21 mouse cellular contexts compared by ENCODE assay signal in the genomic region with DNA sequence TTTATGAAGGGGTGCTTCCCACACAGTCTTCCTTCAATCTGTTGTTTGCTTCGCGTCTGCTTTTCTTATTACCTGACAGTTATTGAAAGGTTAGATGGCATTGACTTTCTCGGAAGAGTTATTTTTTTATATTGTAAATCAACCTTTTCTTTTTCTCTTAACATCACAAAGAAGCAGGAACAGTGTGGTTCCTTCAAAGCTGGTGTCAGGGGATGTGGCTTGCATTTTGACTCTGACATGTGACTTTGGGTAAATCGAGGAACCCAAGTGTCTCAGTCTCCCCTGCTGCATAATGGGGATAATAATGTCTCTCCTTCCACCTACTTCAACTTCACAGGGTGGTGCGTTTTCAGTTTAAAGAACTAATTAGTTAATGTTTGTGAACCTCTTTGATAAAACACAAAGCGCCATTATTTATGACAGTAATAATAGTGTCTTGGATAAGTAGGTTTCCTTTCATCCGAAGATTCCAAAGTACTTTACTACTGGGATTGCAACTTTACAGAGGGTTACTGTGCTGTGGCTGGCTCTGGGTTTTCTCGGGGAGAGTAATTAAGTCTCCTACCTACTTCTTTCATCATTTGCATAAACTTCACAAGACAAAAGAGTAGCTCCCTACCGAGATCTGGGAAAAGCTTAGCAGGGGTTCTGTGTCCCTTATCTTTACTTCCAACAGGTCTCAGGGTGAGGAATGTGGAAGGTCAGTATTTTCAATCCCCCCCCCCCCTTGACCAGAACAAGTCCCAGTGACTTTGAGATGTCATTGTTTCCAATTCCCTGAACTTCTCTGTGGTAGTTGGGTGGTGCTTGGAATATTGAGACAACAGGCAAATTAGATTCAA. TPM values are rescaled to one million over a fixed set of nuclear protein-coding genes. Genes with fewer than 3 reads are reported as not detected.
A peak's percentile ranks its signal among the peaks of the same experiment; 100 is the strongest.
DNase-seq lines count a peak whose midpoint lies in the region; ATAC-seq and TF ChIP-seq lines count a peak whose summit lies in the region.
"Had no signal": no experiment of that assay in that cellular context is flagged by ENCODE, and none has a peak within 500 bp of the region (broad histone marks: within the 10 kb centered on the region; RNA-seq: fewer than 3 reads in every experiment).

No protein-coding gene starts in this region.

- no peak overlapping the region for H3K9ac ChIP-seq in midbrain, embryonic 11.5 days (ENCODE audit: low read length)
- H3K9ac ChIP-seq in midbrain, embryonic 15.5 days, result no peak overlapping the region
- no peak overlapping the region for H3K9ac ChIP-seq in intestine, postnatal 0 days (ENCODE audit: low read depth, low read length)
- H3K9ac ChIP-seq: embryonic facial prominence, embryonic 15.5 days; forebrain, embryonic 15.5 days; heart, embryonic 13.5 days; hindbrain, embryonic 13.5 days had no signal

- H3K36me3 ChIP-seq in midbrain, embryonic 11.5 days (ENCODE audit: control insufficient read depth, insufficient read depth, low read length), result no peaks in the 10 kb centered on the region
- H3K36me3 ChIP-seq in midbrain, embryonic 15.5 days (replicated peaks), result no peaks in the 10 kb centered on the region
- H3K36me3 ChIP-seq in intestine, postnatal 0 days (ENCODE audit: control insufficient read depth, insufficient read depth), result no peaks in the 10 kb centered on the region
- H3K36me3 ChIP-seq: embryonic facial prominence, embryonic 15.5 days; forebrain, embryonic 15.5 days; heart, embryonic 13.5 days; hindbrain, embryonic 13.5 days had no signal

- H3K4me1 ChIP-seq in midbrain, embryonic 11.5 days (ENCODE audit: control insufficient read depth, insufficient read depth, low read length), result no peaks in the 10 kb centered on the region
- no peaks in the 10 kb centered on the region for H3K4me1 ChIP-seq in midbrain, embryonic 15.5 days
- no peaks in the 10 kb centered on the region for H3K4me1 ChIP-seq in intestine, postnatal 0 days (replicated peaks; ENCODE audit: control insufficient read depth, insufficient read depth, low read length)
- H3K4me1 ChIP-seq: embryonic facial prominence, embryonic 15.5 days; forebrain, embryonic 15.5 days had no signal

- H3K27ac ChIP-seq in midbrain, embryonic 11.5 days (ENCODE audit: low read depth, low read length), result no peak overlapping the region
- no peak overlapping the region for H3K27ac ChIP-seq in midbrain, embryonic 15.5 days
- no peak overlapping the region for H3K27ac ChIP-seq in intestine, postnatal 0 days (ENCODE audit: low read depth, low read length)
- H3K27ac ChIP-seq: embryonic facial prominence, embryonic 15.5 days; forebrain, embryonic 15.5 days; heart, embryonic 13.5 days; hindbrain, embryonic 13.5 days; hindbrain, postnatal 0 days had no signal

- DNase-seq in midbrain, embryonic 11.5 days (ENCODE audit: low spot score, missing footprints), result peak; percentile 75
- DNase-seq in ES-CJ7 (ENCODE audit: low read depth, low spot score) (peak; percentile 96), ZHBTc4 (ENCODE audit: low read depth, low spot score) (peak; percentile 94)
- DNase-seq in cerebellum, adult 9-11 months, result no peak
- DNase-seq in kidney, adult 9 months, result no peak
- DNase-seq: adrenal gland, postnatal 10 days; cerebellum, adult 11 months; cerebellum, adult 8-10 months; cerebellum, postnatal 36 days; gastrocnemius, postnatal 10 days; heart, postnatal 36 days; kidney, adult 11 months had no signal

- no peak for TF ChIP-seq CTCF in intestine, postnatal 0 days (IDR thresholded peaks at IDR 0.05; ENCODE audit: low read depth)

- WGBS in midbrain, embryonic 11.5 days, result 20% methylated on average over 9 of the region's 9 CpGs
- WGBS in midbrain, embryonic 15.5 days, result 19% methylated on average over 9 of the region's 9 CpGs
- WGBS in intestine, postnatal 0 days, result 11% methylated on average over 9 of the region's 9 CpGs

- no peaks in the 10 kb centered on the region for H3K27me3 ChIP-seq in midbrain, embryonic 11.5 days (ENCODE audit: control insufficient read depth, insufficient read depth, low read length)
- H3K27me3 ChIP-seq in midbrain, embryonic 15.5 days (replicated peaks), result no peaks in the 10 kb centered on the region
- no peaks in the 10 kb centered on the region for H3K27me3 ChIP-seq in intestine, postnatal 0 days (replicated peaks; ENCODE audit: control insufficient read depth, insufficient read depth, low read length)
- H3K27me3 ChIP-seq: embryonic facial prominence, embryonic 15.5 days; forebrain, embryonic 15.5 days; heart, embryonic 13.5 days; hindbrain, embryonic 13.5 days had no signal

- no peak overlapping the region for H3K4me3 ChIP-seq in midbrain, embryonic 11.5 days (ENCODE audit: low read depth, low read length)
- H3K4me3 ChIP-seq in midbrain, embryonic 15.5 days, result no peak overlapping the region
- no peak overlapping the region for H3K4me3 ChIP-seq in intestine, postnatal 0 days (ENCODE audit: low read depth, low read length)
- H3K4me3 ChIP-seq: embryonic facial prominence, embryonic 15.5 days; erythroblast, embryonic 14.5 days; forebrain, embryonic 15.5 days; heart, embryonic 13.5 days; hindbrain, embryonic 13.5 days had no signal

- H3K4me2 ChIP-seq in midbrain, embryonic 11.5 days, result no peak overlapping the region
- no peak overlapping the region for H3K4me2 ChIP-seq in midbrain, embryonic 15.5 days
- H3K4me2 ChIP-seq in intestine, postnatal 0 days (replicated peaks; ENCODE audit: low read depth), result peak overlapping the region; percentile 17; the same call in 1 of the 2 replicates
- H3K4me2 ChIP-seq: embryonic facial prominence, embryonic 15.5 days; forebrain, embryonic 15.5 days; heart, embryonic 13.5 days; hindbrain, embryonic 13.5 days had no signal

- no peaks in the 10 kb centered on the region for H3K9me3 ChIP-seq in midbrain, embryonic 11.5 days (ENCODE audit: control insufficient read depth, low read length)
- H3K9me3 ChIP-seq in midbrain, embryonic 15.5 days, result no peaks in the 10 kb centered on the region
- no peaks in the 10 kb centered on the region for H3K9me3 ChIP-seq in intestine, postnatal 0 days (ENCODE audit: control insufficient read depth)
- H3K9me3 ChIP-seq: embryonic facial prominence, embryonic 15.5 days; forebrain, embryonic 15.5 days; heart, embryonic 13.5 days; hindbrain, embryonic 13.5 days had no signal

- no peak for ATAC-seq in midbrain, embryonic 11.5 days (ENCODE audit: low FRiP score)
- ATAC-seq in midbrain, embryonic 15.5 days (replicated peaks), result no peak
- ATAC-seq in intestine, postnatal 0 days, result peak; percentile 66
- ATAC-seq in megakaryocyte progenitor cell, adult 5-6 weeks (replicated peaks; ENCODE audit: poor library complexity), result no peak
- ATAC-seq: forebrain, embryonic 15.5 days; hindbrain, postnatal 0 days had no signal

RNA-seq across cellular contexts. Expression of a gene that starts 41.4 kb away (rescaled TPM):
- 2.9 and 3.4 TPM in 2 replicates for polyA plus RNA-seq in midbrain, embryonic 11.5 days (2014; fragmentation: Nextera tagmentation; extraction: Ambion mirVana)
- 4.4 and 5.1 TPM in 2 replicates for polyA plus RNA-seq in midbrain, embryonic 15.5 days (2015; fragmentation: Nextera tagmentation; extraction: Ambion mirVana)
- 87.6 and 93.7 TPM in 2 replicates for polyA plus RNA-seq in intestine, postnatal 0 days (2015; fragmentation: Nextera tagmentation; extraction: Ambion mirVana)
- total RNA-seq in megakaryocyte progenitor cell, adult 5-6 weeks (2015), result 2.4 and 3.6 TPM in 2 replicates
- total RNA-seq in megakaryocyte progenitor cell, adult 5-6 weeks (2017), result 1.2 and 1.5 TPM in 2 replicates

Comparison
In these comparisons a context has a peak if more than half of its experiments do, and no peak if none do; other contexts are left out.
1. DNase-seq: peak in midbrain, embryonic 11.5 days (single experiment), ES-CJ7 (single experiment) and ZHBTc4 (single experiment); none in cerebellum, adult 9-11 months (single experiment) and kidney, adult 9 months (single experiment).
2. RNA of a gene that starts 41.4 kb away (polyA plus RNA-seq): 87.6 to 93.7 TPM in intestine, postnatal 0 days; 4.4 to 5.1 TPM in midbrain, embryonic 15.5 days and 2.9 to 3.4 TPM in midbrain, embryonic 11.5 days; every median in the first group is over 10 times any median in the second.